Mouse (Mus musculus) MEL (cell line): ENCODE results near the gene Acvrl1.

Source experiments
- CTCF ChIP-seq, 3 experiments: IDR thresholded peaks in 2 of 3; conservative IDR thresholded peaks in 1 of 3; 2 replicates each; pipeline ENCODE4 v1.5.1; 2011 to 2012; ENCODE audit warnings: low read length in 3 of 3, low read depth in 2 of 3, mild to moderate bottlenecking in 2 of 3, improper control_type of control experiment in 1 of 3, inconsistent platforms in 1 of 3, mixed read lengths in 1 of 3, moderate library complexity in 1 of 3; ENCODE audit not compliant: control insufficient read depth in 1 of 3, insufficient read depth in 1 of 3, poor library complexity in 1 of 3, severe bottlenecking in 1 of 3
- E2F4 ChIP-seq: IDR thresholded peaks from 2 replicates; pipeline ENCODE4 v1.6.1; 2011; ENCODE audit warnings: low read depth, low read length, improper control_type of control experiment, borderline replicate concordance
- EP300 ChIP-seq, 2 experiments: IDR thresholded peaks; 2 replicates each; pipeline ENCODE4 v1.6.1; 2011; ENCODE audit warnings: improper control_type of control experiment in 2 of 2, low read length in 2 of 2, low read depth in 1 of 2, mild to moderate bottlenecking in 1 of 2
- MAFK ChIP-seq: IDR thresholded peaks from 2 replicates; pipeline ENCODE4 v1.6.1; 2011; ENCODE audit warnings: low read depth, mild to moderate bottlenecking, low read length, improper control_type of control experiment, borderline replicate concordance
- MEF2A ChIP-seq: IDR thresholded peaks from 2 replicates; pipeline ENCODE4 v1.6.1; 2014; ENCODE audit warnings: low read depth, mild to moderate bottlenecking, inconsistent platforms, low read length, improper control_type of control experiment; ENCODE audit not compliant: poor library complexity, insufficient replicate concordance, severe bottlenecking; ENCODE audit errors: extremely low read depth
- SMC3 ChIP-seq: IDR thresholded peaks from 2 replicates; pipeline ENCODE4 v1.6.1; 2011; ENCODE audit warnings: low read depth, low read length, improper control_type of control experiment
- TBP ChIP-seq: IDR thresholded peaks from 2 replicates; pipeline ENCODE4 v1.8.0; 2011; ENCODE audit warnings: low read depth, low read length, improper control_type of control experiment
- TCF12 ChIP-seq: IDR thresholded peaks from 2 replicates; pipeline ENCODE4 v1.6.1; 2014; ENCODE audit warnings: low read depth, mild to moderate bottlenecking, inconsistent platforms, low read length, improper control_type of control experiment, moderate library complexity
- USF1 ChIP-seq: IDR thresholded peaks from 2 replicates; pipeline ENCODE4 v1.6.1; 2014; ENCODE audit warnings: low read depth, mild to moderate bottlenecking, inconsistent platforms, low read length, improper control_type of control experiment, moderate library complexity
- ZC3H11A ChIP-seq: IDR thresholded peaks from 2 replicates; pipeline ENCODE4 v1.6.1; 2012; ENCODE audit warnings: low read depth, mild to moderate bottlenecking, inconsistent platforms, low read length, improper control_type of control experiment

- TF ChIP-seq CTCF (IDR thresholded peaks at IDR 0.05 in 2 of 3, conservative IDR thresholded peaks at IDR 0.05 in 1 of 3; ENCODE audit: control insufficient read depth in 1 of 3, insufficient read depth in 1 of 3, low read depth in 2 of 3, low read length in 3 of 3, poor library complexity in 1 of 3, severe bottlenecking in 1 of 3): no peak
- TF ChIP-seq TBP: no peak
- no peak for TF ChIP-seq MEF2A
- TF ChIP-seq EP300 (IDR thresholded peaks at IDR 0.05; ENCODE audit: low read depth in 1 of 2, low read length in 2 of 2): no peak
- TF ChIP-seq ZC3H11A: no peak
- no peak for TF ChIP-seq USF1
- no peak for TF ChIP-seq E2F4
- no peak for TF ChIP-seq MAFK
- no peak for TF ChIP-seq TCF12
- no peak for TF ChIP-seq SMC3
Measured at GRCm38 (mm10) chr15:101084499-101084898, 43.8 kb upstream of the Acvrl1 start.
